Mouse (Mus musculus) kidney, embryonic 16.5 days (tissue): ENCODE measurements at regions not wholly inside any gene's neighbourhood (a gene's known extent, or its start where the extent isn't known, plus 50 kb on each side); places are given as distances from the start of the nearest gene placed in this dataset.
A peak's percentile ranks its signal among the peaks of the same experiment; 100 is the strongest.

Source experiments
- ATAC-seq: fragments of 200-750 bp; cut with Nextera tagmentation; 2 replicates; pipeline ENCODE4 v1.8.0; 2017; ENCODE audit warnings: moderate TSS enrichment; ENCODE audit not compliant: low FRiP score, low TSS enrichment
- H3K27ac ChIP-seq: fragments of 300-500 bp; sonication (generic); 2 replicates; pipeline ENCODE4 v1.5.1; 2014; ENCODE audit warnings: low read length
- H3K27me3 ChIP-seq: fragments of 300-500 bp; sonication (generic); 2 replicates; pipeline ENCODE4 v1.6.1; 2014; ENCODE audit warnings: low read length, control low read depth, mixed read lengths; ENCODE audit not compliant: insufficient read depth
- H3K36me3 ChIP-seq: fragments of 300-500 bp; sonication (generic); 2 replicates; pipeline ENCODE4 v1.6.1; 2014; ENCODE audit warnings: low read length, control low read depth, mixed read lengths; ENCODE audit not compliant: insufficient read depth
- H3K4me1 ChIP-seq: fragments of 300-500 bp; sonication (generic); 2 replicates; pipeline ENCODE4 v1.6.1; 2014; ENCODE audit warnings: low read length, control low read depth, mixed read lengths; ENCODE audit not compliant: insufficient read depth
- H3K4me2 ChIP-seq: fragments of 300-500 bp; sonication (generic); replicated peaks from 2 replicates; pipeline ENCODE4 v1.6.1; 2014; ENCODE audit warnings: low read depth, low read length
- H3K4me3 ChIP-seq: fragments of 300-500 bp; sonication (generic); 2 replicates; pipeline ENCODE4 v1.5.1; 2014; ENCODE audit warnings: mild to moderate bottlenecking, low read length
- H3K9ac ChIP-seq: fragments of 300-500 bp; sonication (generic); replicated peaks from 2 replicates; pipeline ENCODE4 v1.6.1; 2014; ENCODE audit warnings: low read length
- H3K9me3 ChIP-seq: fragments of 300-500 bp; sonication (generic); 2 replicates; pipeline ENCODE4 v1.6.1; 2016; ENCODE audit warnings: low read length, control low read depth
- WGBS: fragments of 180-500 bp; shearing (Covaris S2); extraction: QIAGEN DNeasy Blood & Tissue Kit; methylation state at CpG from one replicate; pipeline ENCODE4 v1.1.7; 2014; 5-methylcytosine and 5-hydroxymethylcytosine counted together

GRCm38 (mm10) chr11:8269171-8269570 is 395.2 kb downstream of the Tns3 start:
- H3K4me2 ChIP-seq = no peak overlapping the region
- no peaks in the 10 kb centered on the region for H3K36me3 ChIP-seq
- H3K27me3 ChIP-seq = no peaks in the 10 kb centered on the region
- peak; percentile 63; the same call in 1 of the 2 replicates for ATAC-seq
- no peaks in the 10 kb centered on the region for H3K4me1 ChIP-seq
- no peak overlapping the region for H3K4me3 ChIP-seq
- H3K9ac ChIP-seq = no peak overlapping the region
- no peaks in the 10 kb centered on the region for H3K9me3 ChIP-seq
- H3K27ac ChIP-seq = no peak overlapping the region
- WGBS = 54% methylated on average over 2 of the region's 2 CpGs

GRCm38 (mm10) chr11:8254036-8254435 is 410.3 kb downstream of the Tns3 start:
- Histone ChIP-seq H3K9me3 (no peaks in the 10 kb centered on the region), H3K4me1 (no peaks in the 10 kb centered on the region), H3K4me3 (no peak overlapping the region), H3K9ac (no peak overlapping the region), H3K27ac (no peak overlapping the region), H3K4me2 (no peak overlapping the region), H3K36me3 (no peaks in the 10 kb centered on the region), H3K27me3 (no peaks in the 10 kb centered on the region)
- 62% methylated on average over 2 of the region's 2 CpGs for WGBS
- no peak for ATAC-seq

GRCm38 (mm10) chr11:8251360-8251759 is 413.0 kb downstream of the Tns3 start:
- no peak overlapping the region for H3K27ac ChIP-seq
- H3K9ac ChIP-seq = no peak overlapping the region
- H3K36me3 ChIP-seq = no peaks in the 10 kb centered on the region
- no peaks in the 10 kb centered on the region for H3K9me3 ChIP-seq
- WGBS = 54% methylated on average over 2 of the region's 2 CpGs
- H3K4me3 ChIP-seq = no peak overlapping the region
- H3K27me3 ChIP-seq = no peaks in the 10 kb centered on the region
- no peak overlapping the region for H3K4me2 ChIP-seq
- ATAC-seq = no peak
- no peaks in the 10 kb centered on the region for H3K4me1 ChIP-seq

GRCm38 (mm10) chr11:8249468-8249867 is 414.9 kb downstream of the Tns3 start:
- Histone ChIP-seq H3K9ac (no peak overlapping the region), H3K36me3 (no peaks in the 10 kb centered on the region), H3K27ac (no peak overlapping the region), H3K9me3 (no peaks in the 10 kb centered on the region), H3K4me2 (no peak overlapping the region), H3K4me3 (no peak overlapping the region), H3K4me1 (no peaks in the 10 kb centered on the region), H3K27me3 (no peaks in the 10 kb centered on the region)
- WGBS = 21% methylated on average over 8 of the region's 8 CpGs
- no peak for ATAC-seq

GRCm38 (mm10) chr11:8247535-8247934 is 416.8 kb downstream of the Tns3 start:
- no peak overlapping the region for H3K27ac ChIP-seq
- no peak overlapping the region for H3K4me3 ChIP-seq
- no peak overlapping the region for H3K4me2 ChIP-seq
- no peak overlapping the region for H3K9ac ChIP-seq
- H3K27me3 ChIP-seq = no peaks in the 10 kb centered on the region
- H3K4me1 ChIP-seq = no peaks in the 10 kb centered on the region
- WGBS = 40% methylated on average over 5 of the region's 5 CpGs
- H3K36me3 ChIP-seq = no peaks in the 10 kb centered on the region
- no peaks in the 10 kb centered on the region for H3K9me3 ChIP-seq
- ATAC-seq = no peak

- ATAC-seq = no peak
- no peaks in the 10 kb centered on the region for H3K9me3 ChIP-seq
- H3K4me1 ChIP-seq = no peaks in the 10 kb centered on the region
- 87% methylated on average over 2 of the region's 2 CpGs for whole genome bisulfite sequencing
- no peak overlapping the region for H3K9ac ChIP-seq
- no peak overlapping the region for H3K4me2 ChIP-seq
- H3K27ac ChIP-seq = no peak overlapping the region
- no peak overlapping the region for H3K4me3 ChIP-seq
- H3K36me3 ChIP-seq = no peaks in the 10 kb centered on the region
- H3K27me3 ChIP-seq = no peaks in the 10 kb centered on the region
These were observed 417.3 kb downstream of the Tns3 start for GRCm38 (mm10) chr11:8247024-8247423.

GRCm38 (mm10) chr11:8245408-8246003 is 418.8 kb downstream of the Tns3 start:
- Histone ChIP-seq H3K36me3 (no peaks in the 10 kb centered on the region), H3K27me3 (no peaks in the 10 kb centered on the region), H3K27ac (no peak overlapping the region), H3K4me1 (no peaks in the 10 kb centered on the region), H3K4me2 (no peak overlapping the region), H3K4me3 (no peak overlapping the region), H3K9ac (no peak overlapping the region), H3K9me3 (0 out of 2 replicates have a peak, but pooled peaks cover under 1% of the 10 kb centered on the region)
- 31% methylated on average over 3 of the region's 3 CpGs for WGBS
- no peak for ATAC-seq

- Histone ChIP-seq H3K4me3 (no peak overlapping the region), H3K4me1 (no peaks in the 10 kb centered on the region), H3K36me3 (no peaks in the 10 kb centered on the region), H3K4me2 (no peak overlapping the region), H3K9ac (no peak overlapping the region), H3K27ac (no peak overlapping the region), H3K27me3 (no peaks in the 10 kb centered on the region), H3K9me3 (peaks cover 9% of the 10 kb centered on the region; the same call in 1 of the 2 replicates)
- 69% methylated on average over 1 of the region's 1 CpGs for WGBS
- ATAC-seq = no peak
These were observed 425.8 kb downstream of the Tns3 start for GRCm38 (mm10) chr11:8238498-8238897.

- no peak for ATAC-seq
- H3K9me3 ChIP-seq = peaks cover 9% of the 10 kb centered on the region; the same call in 1 of the 2 replicates
- H3K27me3 ChIP-seq = no peaks in the 10 kb centered on the region
- H3K36me3 ChIP-seq = no peaks in the 10 kb centered on the region
- no peak overlapping the region for H3K4me3 ChIP-seq
- H3K9ac ChIP-seq = no peak overlapping the region
- 16% methylated on average over 4 of the region's 4 CpGs for WGBS
- no peaks in the 10 kb centered on the region for H3K4me1 ChIP-seq
- H3K4me2 ChIP-seq = no peak overlapping the region
- no peak overlapping the region for H3K27ac ChIP-seq
These were observed 426.8 kb downstream of the Tns3 start for GRCm38 (mm10) chr11:8237556-8237955.

GRCm38 (mm10) chr11:8236056-8236455 is 428.3 kb downstream of the Tns3 start:
- Histone ChIP-seq H3K27ac (no peak overlapping the region), H3K4me2 (no peak overlapping the region), H3K27me3 (no peaks in the 10 kb centered on the region), H3K4me1 (no peaks in the 10 kb centered on the region), H3K9me3 (peaks cover 9% of the 10 kb centered on the region; the same call in 1 of the 2 replicates), H3K9ac (no peak overlapping the region), H3K36me3 (no peaks in the 10 kb centered on the region), H3K4me3 (no peak overlapping the region)
- no peak for ATAC-seq
- 66% methylated on average over 2 of the region's 2 CpGs for WGBS
